Comparison of ENCODE assay signal across 39 mouse cellular contexts in genomic region chr2:121089751-121090150, GRCm38 (mm10). TPM values are rescaled to one million over a fixed set of nuclear protein-coding genes. Genes with fewer than 3 reads are reported as not detected.
"Had no signal": no experiment of that assay in that cellular context is flagged by ENCODE, and none has a peak within 500 bp of the region (broad histone marks: within the 10 kb centered on the region; RNA-seq: fewer than 3 reads in every experiment).

No protein-coding gene starts in this region.

- DNase-seq: cerebellum, adult 2 months; cerebellum, adult 8-10 months; cerebellum, adult 9-10 months; cerebellum, adult 9-11 months; cerebellum, postnatal 10 days; cerebellum, postnatal 14 days; cerebellum, postnatal 25 days; cerebellum, postnatal 36 days; embryo, embryonic 11 days; forebrain, postnatal 0 days; gastrocnemius, adult 2 months; gastrocnemius, postnatal 10 days; gastrocnemius, postnatal 14 days; gastrocnemius, postnatal 25 days; gastrocnemius, postnatal 36 days; heart, adult 18-20 months; heart, adult 2 months had no signal

RNA-seq across cellular contexts. Expression of gene Tgm5, which starts 4.1 kb away (rescaled TPM):
- total RNA-seq: common myeloid progenitor, adult 5-6 weeks; forebrain, postnatal 0 days; gastrocnemius, postnatal 10 days; gastrocnemius, postnatal 14 days; gastrocnemius, postnatal 25 days; gastrocnemius, postnatal 36 days; granulocyte monocyte progenitor cell, adult 5-6 weeks; heart, adult 18-20 months; heart, adult 2 months; heart, adult 8-10 months had no signal
- polyA plus RNA-seq: embryonic facial prominence, embryonic 10.5 days; embryonic facial prominence, embryonic 11.5 days; embryonic facial prominence, embryonic 12.5 days; embryonic facial prominence, embryonic 13.5 days; erythroblast, embryonic 14.5 days; forebrain, embryonic 10.5 days; forebrain, embryonic 11.5 days; forebrain, embryonic 12.5 days; forebrain, embryonic 14.5 days; forebrain, embryonic 15.5 days; forebrain, embryonic 16.5 days; heart, embryonic 10.5 days had no signal

RNA-seq across cellular contexts. Expression of gene Tgm7, which starts 19.8 kb away (rescaled TPM):
- total RNA-seq: common myeloid progenitor, adult 5-6 weeks; forebrain, postnatal 0 days; gastrocnemius, adult 18-20 months; gastrocnemius, adult 2 months; gastrocnemius, postnatal 10 days; gastrocnemius, postnatal 14 days; gastrocnemius, postnatal 25 days; gastrocnemius, postnatal 36 days; gastrocnemius, postnatal 4 days; granulocyte monocyte progenitor cell, adult 5-6 weeks; heart, adult 18-20 months; heart, adult 2 months; heart, adult 8-10 months had no signal
- polyA plus RNA-seq: embryonic facial prominence, embryonic 10.5 days; embryonic facial prominence, embryonic 11.5 days; embryonic facial prominence, embryonic 12.5 days; embryonic facial prominence, embryonic 13.5 days; embryonic facial prominence, embryonic 14.5 days; embryonic facial prominence, embryonic 15.5 days; erythroblast, embryonic 14.5 days; forebrain, embryonic 10.5 days; forebrain, embryonic 11.5 days; forebrain, embryonic 12.5 days; forebrain, embryonic 13.5 days; forebrain, embryonic 14.5 days; forebrain, embryonic 15.5 days; forebrain, embryonic 16.5 days; forebrain, postnatal 0 days; heart, embryonic 10.5 days had no signal

RNA-seq across cellular contexts. Expression of gene Epb42, which starts 52.9 kb away (rescaled TPM):
- total RNA-seq: forebrain, postnatal 0 days; gastrocnemius, adult 18-20 months; gastrocnemius, adult 2 months; gastrocnemius, postnatal 14 days; gastrocnemius, postnatal 36 days; granulocyte monocyte progenitor cell, adult 5-6 weeks had no signal
- polyA plus RNA-seq: cortical plate, adult 2 months; frontal cortex, adult 2 months had no signal
